Mouse (Mus musculus): ENCODE results near the gene Dcaf6. TPM values are rescaled to one million over a fixed set of nuclear protein-coding genes. Genes with fewer than 3 reads are reported as not detected.

The Dcaf6 gene
- polyA plus RNA-seq (2015; fragmentation: Nextera tagmentation; extraction: Ambion mirVana): 15.6 and 16.3 TPM in 2 replicates

- H3K27me3 ChIP-seq: no peaks in the 10 kb centered on the region
- peak within 1 kb of the TSS; percentile 97 for H3K27ac ChIP-seq (replicated peaks)
- no peaks in the 10 kb centered on the region for H3K9me3 ChIP-seq
- H3K4me2 ChIP-seq: peak within 1 kb of the TSS; percentile 83
- ATAC-seq (ENCODE audit: low read depth): peak; percentile 96
- H3K4me3 ChIP-seq: peak within 1 kb of the TSS; percentile 93
- H3K4me1 ChIP-seq (replicated peaks): peaks cover 20% of the 10 kb centered on the region
- no peaks in the 10 kb centered on the region for H3K36me3 ChIP-seq
- under 1% methylated on average over 32 of the region's 37 CpGs for WGBS
- peak within 1 kb of the TSS; percentile 90 for H3K9ac ChIP-seq
These were observed at the start of gene Dcaf6, which contains the start of gene Mpc2 for GRCm38 (mm10) chr1:165460360-165460800. TSS of gene Dcaf6 (minus strand) at chr1:165460475. TSS of gene Mpc2 (plus strand) at chr1:165460637.

GRCm38 (mm10) chr1:165506303-165506702 lies 46.0 kb upstream of the Dcaf6 start:
- Histone ChIP-seq H3K27me3 (no peaks in the 10 kb centered on the region), H3K4me3 (no peak overlapping the region), H3K36me3 (no peaks in the 10 kb centered on the region), H3K9me3 (no peaks in the 10 kb centered on the region), H3K9ac (no peak overlapping the region), H3K27ac (replicated peaks) (no peak overlapping the region), H3K4me1 (replicated peaks) (no peaks in the 10 kb centered on the region), H3K4me2 (no peak overlapping the region)
- ATAC-seq (ENCODE audit: low read depth): no peak
- 90% methylated on average over 6 of the region's 6 CpGs for WGBS

GRCm38 (mm10) chr1:165503307-165504024 lies 43.2 kb upstream of the Dcaf6 start:
- no peak overlapping the region for H3K27ac ChIP-seq (replicated peaks)
- H3K4me2 ChIP-seq: no peak overlapping the region
- no peaks in the 10 kb centered on the region for H3K36me3 ChIP-seq
- 65% methylated on average over 10 of the region's 10 CpGs for WGBS
- H3K9ac ChIP-seq: no peak overlapping the region
- ATAC-seq (ENCODE audit: low read depth): no peak
- no peak overlapping the region for H3K4me3 ChIP-seq
- H3K4me1 ChIP-seq (replicated peaks): no peaks in the 10 kb centered on the region
- no peaks in the 10 kb centered on the region for H3K9me3 ChIP-seq
- H3K27me3 ChIP-seq: no peaks in the 10 kb centered on the region

GRCm38 (mm10) chr1:165498856-165499255 lies 38.6 kb upstream of the Dcaf6 start:
- Histone ChIP-seq H3K36me3 (no peaks in the 10 kb centered on the region), H3K27ac (replicated peaks) (no peak overlapping the region), H3K4me3 (no peak overlapping the region), H3K9me3 (no peaks in the 10 kb centered on the region), H3K4me1 (replicated peaks) (no peaks in the 10 kb centered on the region), H3K9ac (no peak overlapping the region), H3K4me2 (no peak overlapping the region), H3K27me3 (no peaks in the 10 kb centered on the region)
- ATAC-seq (ENCODE audit: low read depth): no peak
- 49% methylated on average over 3 of the region's 3 CpGs for WGBS

- Histone ChIP-seq H3K27ac (replicated peaks) (no peak overlapping the region), H3K36me3 (no peaks in the 10 kb centered on the region), H3K4me1 (replicated peaks) (no peaks in the 10 kb centered on the region), H3K9ac (no peak overlapping the region), H3K27me3 (no peaks in the 10 kb centered on the region), H3K4me2 (no peak overlapping the region), H3K4me3 (no peak overlapping the region), H3K9me3 (no peaks in the 10 kb centered on the region)
- WGBS: 88% methylated on average over 4 of the region's 4 CpGs
- no peak for ATAC-seq (ENCODE audit: low read depth)
These were observed 28.9 kb upstream of the Dcaf6 start for GRCm38 (mm10) chr1:165489197-165489596.

- peaks cover 15% of the 10 kb centered on the region for H3K36me3 ChIP-seq
- no peak overlapping the region for H3K4me3 ChIP-seq
- no peak for ATAC-seq (ENCODE audit: low read depth)
- H3K9ac ChIP-seq: no peak overlapping the region
- H3K9me3 ChIP-seq: no peaks in the 10 kb centered on the region
- no peaks in the 10 kb centered on the region for H3K4me1 ChIP-seq (replicated peaks)
- no peak overlapping the region for H3K4me2 ChIP-seq
- no peaks in the 10 kb centered on the region for H3K27me3 ChIP-seq
- WGBS: 89% methylated on average over 2 of the region's 2 CpGs
- H3K27ac ChIP-seq (replicated peaks): no peak overlapping the region
These were observed 25.8 kb upstream of the Dcaf6 start for GRCm38 (mm10) chr1:165486108-165486507.

GRCm38 (mm10) chr1:165484688-165485233 lies 24.5 kb upstream of the Dcaf6 start, which contains the start of gene Adcy10:
TSS of gene Adcy10 (plus strand) at chr1:165485183.
- no peaks in the 10 kb centered on the region for H3K9me3 ChIP-seq
- no peak for ATAC-seq (ENCODE audit: low read depth)
- H3K27me3 ChIP-seq: no peaks in the 10 kb centered on the region
- no peaks in the 10 kb centered on the region for H3K4me1 ChIP-seq (replicated peaks)
- 91% methylated on average over 8 of the region's 8 CpGs for WGBS
- H3K36me3 ChIP-seq: peaks cover 27% of the 10 kb centered on the region
- H3K9ac ChIP-seq: no peak within 1 kb of the TSS
- H3K27ac ChIP-seq (replicated peaks): no peak within 1 kb of the TSS
- no peak within 1 kb of the TSS for H3K4me2 ChIP-seq
- H3K4me3 ChIP-seq: no peak within 1 kb of the TSS

- 86% methylated on average over 1 of the region's 1 CpGs for WGBS
- ATAC-seq (ENCODE audit: low read depth): no peak
- no peaks in the 10 kb centered on the region for H3K4me1 ChIP-seq (replicated peaks)
- no peak overlapping the region for H3K27ac ChIP-seq (replicated peaks)
- H3K9me3 ChIP-seq: no peaks in the 10 kb centered on the region
- H3K4me2 ChIP-seq: no peak overlapping the region
- no peak overlapping the region for H3K9ac ChIP-seq
- H3K36me3 ChIP-seq: peaks cover 4% of the 10 kb centered on the region; the same call in 1 of the 2 replicates
- H3K4me3 ChIP-seq: no peak overlapping the region
- no peaks in the 10 kb centered on the region for H3K27me3 ChIP-seq
These were observed 11.2 kb upstream of the Dcaf6 start for GRCm38 (mm10) chr1:165471490-165471889.

GRCm38 (mm10) chr1:165469717-165470116 lies 9.4 kb upstream of the Dcaf6 start:
- ATAC-seq (ENCODE audit: low read depth): no peak
- Histone ChIP-seq H3K4me2 (no peak overlapping the region), H3K4me3 (no peak overlapping the region), H3K9ac (no peak overlapping the region), H3K9me3 (no peaks in the 10 kb centered on the region), H3K27me3 (no peaks in the 10 kb centered on the region), H3K27ac (replicated peaks) (no peak overlapping the region), H3K4me1 (replicated peaks) (no peaks in the 10 kb centered on the region), H3K36me3 (no peaks in the 10 kb centered on the region)

- Histone ChIP-seq H3K27ac (replicated peaks) (no peak overlapping the region), H3K36me3 (no peaks in the 10 kb centered on the region), H3K27me3 (no peaks in the 10 kb centered on the region), H3K4me2 (no peak overlapping the region), H3K4me3 (no peak overlapping the region), H3K4me1 (replicated peaks) (no peaks in the 10 kb centered on the region), H3K9me3 (no peaks in the 10 kb centered on the region), H3K9ac (no peak overlapping the region)
- ATAC-seq (ENCODE audit: low read depth): no peak
These were observed 8.7 kb upstream of the Dcaf6 start for GRCm38 (mm10) chr1:165468971-165469370.

- H3K4me3 ChIP-seq: no peak overlapping the region
- no peak overlapping the region for H3K27ac ChIP-seq (replicated peaks)
- ATAC-seq (ENCODE audit: low read depth): no peak
- H3K36me3 ChIP-seq: no peaks in the 10 kb centered on the region
- H3K27me3 ChIP-seq: no peaks in the 10 kb centered on the region
- no peak overlapping the region for H3K9ac ChIP-seq
- no peaks in the 10 kb centered on the region for H3K9me3 ChIP-seq
- H3K4me1 ChIP-seq (replicated peaks): peaks cover 6% of the 10 kb centered on the region
- 91% methylated on average over 3 of the region's 3 CpGs for WGBS
- no peak overlapping the region for H3K4me2 ChIP-seq
These were observed 4.3 kb upstream of the Dcaf6 start for GRCm38 (mm10) chr1:165464574-165464973.

- 89% methylated on average over 1 of the region's 1 CpGs for WGBS
- Histone ChIP-seq H3K27ac (replicated peaks) (no peak overlapping the region), H3K9ac (no peak overlapping the region), H3K4me3 (no peak overlapping the region), H3K36me3 (no peaks in the 10 kb centered on the region), H3K9me3 (no peaks in the 10 kb centered on the region), H3K27me3 (no peaks in the 10 kb centered on the region), H3K4me2 (no peak overlapping the region), H3K4me1 (replicated peaks) (peaks cover 20% of the 10 kb centered on the region)
- ATAC-seq (ENCODE audit: low read depth): no peak
These were observed 2.6 kb upstream of the Dcaf6 start for GRCm38 (mm10) chr1:165462861-165463260.
